Mouse (Mus musculus) stomach, embryonic 14.5 days (tissue): ENCODE data around the gene Crbn. TPM values are rescaled to one million over a fixed set of nuclear protein-coding genes. Genes with fewer than 3 reads are reported as not detected.

Source experiments
- ATAC-seq: fragments of 200-750 bp; cut with Nextera tagmentation; 2 replicates; pipeline ENCODE4 v1.8.0; 2017; ENCODE audit warnings: low read depth, moderate TSS enrichment; ENCODE audit not compliant: insufficient number of reproducible peaks, insufficient read depth, low FRiP score
- H3K27ac ChIP-seq: fragments of 300-500 bp; sonication (generic); 2 replicates; pipeline ENCODE4 v1.5.1; 2014; ENCODE audit warnings: mild to moderate bottlenecking, low read length, moderate library complexity, mixed read lengths
- H3K27me3 ChIP-seq: fragments of 300-500 bp; sonication (generic); 2 replicates; pipeline ENCODE4 v1.6.1; 2014; ENCODE audit warnings: low read length, control low read depth, mixed read lengths; ENCODE audit not compliant: control insufficient read depth, insufficient read depth
- H3K36me3 ChIP-seq: fragments of 300-500 bp; sonication (generic); 2 replicates; pipeline ENCODE4 v1.6.1; 2014; ENCODE audit warnings: mild to moderate bottlenecking, control low read depth, low read length, moderate library complexity, mixed read lengths; ENCODE audit not compliant: control insufficient read depth, insufficient read depth
- H3K4me1 ChIP-seq: fragments of 300-500 bp; sonication (generic); 2 replicates; pipeline ENCODE4 v1.6.1; 2014; ENCODE audit warnings: low read length, control low read depth, mixed read lengths; ENCODE audit not compliant: control insufficient read depth, insufficient read depth
- H3K4me2 ChIP-seq: fragments of 300-500 bp; sonication (generic); replicated peaks from 2 replicates; pipeline ENCODE4 v1.6.1; 2014; ENCODE audit warnings: low read depth, low read length, control low read depth
- H3K4me3 ChIP-seq: fragments of 300-500 bp; sonication (generic); 2 replicates; pipeline ENCODE4 v1.5.1; 2014; ENCODE audit warnings: low read depth, low read length, control low read depth
- H3K9ac ChIP-seq: fragments of 300-500 bp; sonication (generic); replicated peaks from 2 replicates; pipeline ENCODE4 v1.6.1; 2014; ENCODE audit warnings: low read depth, mild to moderate bottlenecking, control low read depth, low read length, moderate library complexity, mixed read lengths
- H3K9me3 ChIP-seq: fragments of 300-500 bp; sonication (generic); 2 replicates; pipeline ENCODE4 v1.6.1; 2016; ENCODE audit warnings: low read depth, low read length, control low read depth; ENCODE audit not compliant: control insufficient read depth
- WGBS: fragments of 180-500 bp; shearing (Covaris S2); extraction: QIAGEN DNeasy Blood & Tissue Kit; methylation state at CpG from one replicate; pipeline ENCODE4 v1.1.7; 2014; 5-methylcytosine and 5-hydroxymethylcytosine counted together
- polyA plus RNA-seq: library from polyadenylated mRNA; unstranded; fragments of >200 nt; fragmentation: Nextera tagmentation; extraction: Ambion mirVana; gene quantifications from 2 replicates; pipeline ENCODE4 v1.2.1, GENCODE M21; 2014

Crbn gene
- polyA plus RNA-seq, 1 experiment from 2014 or later, result 49.3 TPM

- no peaks in the 10 kb centered on the region for H3K4me1 ChIP-seq
- no peak overlapping the region for H3K4me2 ChIP-seq
- WGBS, result 84% methylated on average over 4 of the region's 4 CpGs
- H3K9me3 ChIP-seq, result no peaks in the 10 kb centered on the region
- no peak overlapping the region for H3K9ac ChIP-seq
- H3K27ac ChIP-seq, result no peak overlapping the region
- no peaks in the 10 kb centered on the region for H3K36me3 ChIP-seq
- no peak for ATAC-seq
- no peaks in the 10 kb centered on the region for H3K27me3 ChIP-seq
- no peak overlapping the region for H3K4me3 ChIP-seq
These were observed 67.3 kb downstream of the Crbn start for GRCm38 (mm10) chr6:106732563-106732962.

Other genes starting within 250 kb of the Crbn start
- gene Il5ra, start 51.0 kb downstream of the Crbn start, polyA plus RNA-seq, result not detected in 2 replicates
- gene Trnt1, start 31.0 kb downstream of the Crbn start, polyA plus RNA-seq, result 59.8 and 64.3 TPM in 2 replicates